Mouse (Mus musculus) thymus, postnatal 36 days (tissue): Measurements from ENCODE around the gene Klhdc7b.
A peak's percentile ranks its signal among the peaks of the same experiment; 100 is the strongest.

ENCODE experiments used
- DNase-seq, 2 experiments: peaks; one replicate each; pipeline ENCODE4 v3.0.0; 2022; ENCODE audit warnings: mixed read lengths in 2 of 2

The Klhdc7b gene

GRCm38 (mm10) chr15:89384617-89385016, at the start of gene Klhdc7b:
Klhdc7b (plus strand) TSS chr15:89384917.
- no peak for DNase-seq

DNA sequence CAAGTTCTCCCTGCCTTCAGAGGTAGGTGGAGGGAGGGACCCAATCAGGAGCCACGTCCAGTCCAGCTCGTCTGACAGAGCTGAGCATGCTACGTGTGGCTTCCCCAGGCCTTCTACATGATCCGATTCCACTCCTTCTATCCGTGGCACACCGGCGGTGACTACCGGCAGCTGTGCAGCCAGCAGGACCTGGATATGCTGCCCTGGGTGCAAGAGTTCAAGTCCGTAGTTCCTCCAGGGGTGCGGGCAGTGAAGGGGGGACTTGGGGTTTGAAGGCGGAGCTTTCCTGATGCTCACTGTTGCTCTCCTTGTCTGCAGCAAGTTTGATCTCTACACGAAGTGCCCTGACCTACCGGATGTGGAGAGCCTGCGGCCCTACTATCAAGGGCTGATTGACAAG, 48.3 kb upstream of the Klhdc7b start:
- no peak for DNase-seq

- no peak for DNase-seq
Observed at GRCm38 (mm10) chr15:89339696-89340095, 45.0 kb upstream of the Klhdc7b start.

DNA sequence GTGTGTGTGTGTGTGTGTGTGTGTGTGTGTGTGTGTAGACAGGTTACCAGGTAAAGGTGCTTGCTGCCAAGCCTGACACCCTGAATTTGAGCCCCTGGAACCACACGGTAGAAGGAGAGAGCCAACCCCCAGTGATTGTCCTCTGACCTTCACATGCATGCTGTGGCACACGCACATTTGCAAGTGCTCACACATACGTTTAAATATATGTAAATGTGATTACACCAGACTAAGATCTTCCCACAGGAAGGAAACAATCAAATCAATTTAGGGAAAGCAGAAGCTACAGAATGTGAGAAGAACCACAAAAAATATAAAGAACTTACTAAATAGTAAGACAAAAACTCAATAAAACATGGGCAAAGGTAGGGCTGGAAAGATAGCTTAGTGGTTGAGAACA, 44.6 kb upstream of the Klhdc7b start:
- no peak for DNase-seq

DNA sequence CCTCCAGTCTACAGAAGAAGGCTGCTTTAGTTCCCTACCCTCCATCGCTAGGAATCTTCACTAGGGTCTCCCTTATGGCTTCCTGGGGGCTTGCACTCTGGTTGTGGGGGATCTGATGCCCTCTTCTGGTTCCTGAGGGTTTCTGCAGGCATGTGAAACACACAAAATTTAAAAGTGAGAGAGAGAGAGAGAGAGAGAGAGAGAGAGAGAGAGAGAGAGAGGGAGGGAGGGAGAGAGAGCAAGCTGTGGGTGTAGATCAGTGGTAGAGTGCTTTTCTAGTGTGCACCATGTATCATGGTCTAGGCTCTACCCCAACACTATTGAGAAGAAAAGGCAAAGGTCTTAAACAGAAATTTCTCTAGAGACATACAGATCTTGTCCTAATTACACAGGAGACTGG, 43.0 kb upstream of the Klhdc7b start:
- no peak for DNase-seq

DNA sequence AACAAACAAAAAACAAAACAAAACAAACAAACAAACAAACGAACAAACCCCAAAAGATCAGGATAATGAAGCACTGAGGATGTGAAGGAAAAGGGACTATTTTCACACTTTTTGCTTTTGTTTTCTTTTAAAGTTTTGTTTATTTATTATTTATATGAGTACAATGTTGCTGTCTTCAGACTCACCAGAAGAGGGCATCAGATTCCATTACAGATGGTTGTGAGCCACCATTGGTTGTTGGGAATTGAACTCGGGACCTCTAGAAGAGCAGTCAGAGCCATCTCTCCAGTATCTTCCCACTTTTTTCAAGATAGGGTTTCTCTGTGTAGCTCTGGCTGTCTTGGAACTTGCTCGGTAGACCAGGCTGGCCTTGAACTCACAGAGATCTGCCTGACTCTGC, 41.4 kb upstream of the Klhdc7b start:
- DNase-seq = no peak

GRCm38 (mm10) chr15:89350447-89350846, 34.3 kb upstream of the Klhdc7b start:
- DNase-seq = no peak

DNA sequence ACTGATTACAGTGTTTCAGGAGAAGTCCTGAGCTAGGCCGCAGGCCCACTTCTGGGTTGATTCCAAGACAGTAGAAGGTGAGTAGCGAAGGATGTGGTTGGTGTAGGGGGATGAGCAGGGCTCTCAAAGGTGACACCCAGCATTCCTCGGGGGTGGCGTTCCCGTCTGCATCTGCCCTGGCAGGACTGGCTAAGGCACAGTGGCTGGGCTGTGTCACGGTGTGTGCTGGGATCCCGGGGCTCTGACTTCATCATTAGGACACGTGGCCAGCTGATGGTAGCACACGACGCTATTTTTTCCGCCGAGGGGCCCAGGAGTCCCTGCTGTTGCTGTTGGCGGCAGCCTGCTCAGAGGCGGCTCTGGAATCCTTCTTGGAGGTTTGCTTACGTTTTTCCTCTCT, 33.4 kb upstream of the Klhdc7b start:
- no peak for DNase-seq

GRCm38 (mm10) chr15:89352054-89352453, 32.7 kb upstream of the Klhdc7b start:
- no peak for DNase-seq

GRCm38 (mm10) chr15:89352795-89353194, 31.9 kb upstream of the Klhdc7b start:
- no peak for DNase-seq

- no peak for DNase-seq
Observed at GRCm38 (mm10) chr15:89353837-89354236, 30.9 kb upstream of the Klhdc7b start.

DNA sequence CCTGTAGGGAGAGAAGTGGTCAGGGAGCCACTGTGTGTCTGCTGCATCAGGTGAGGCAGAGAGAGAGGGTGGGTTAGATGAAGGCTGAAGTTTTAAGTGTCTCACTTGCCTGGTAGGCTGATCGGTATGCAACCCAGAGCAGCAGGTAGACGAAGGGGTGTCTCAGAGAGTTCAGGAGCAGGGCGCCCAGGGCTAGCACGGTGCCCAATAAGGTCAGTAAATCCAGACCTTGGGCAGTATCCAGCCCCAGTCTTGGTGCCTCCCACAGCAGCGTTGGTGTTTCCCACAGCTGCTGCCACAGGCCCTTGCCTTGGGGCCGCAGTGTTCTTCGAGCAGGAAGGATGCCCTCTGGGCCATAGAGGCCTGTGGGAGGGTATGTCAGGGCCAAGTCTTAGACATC, 30.3 kb upstream of the Klhdc7b start:
- peak in 1 of 2 experiments; percentile 31 for DNase-seq

DNA sequence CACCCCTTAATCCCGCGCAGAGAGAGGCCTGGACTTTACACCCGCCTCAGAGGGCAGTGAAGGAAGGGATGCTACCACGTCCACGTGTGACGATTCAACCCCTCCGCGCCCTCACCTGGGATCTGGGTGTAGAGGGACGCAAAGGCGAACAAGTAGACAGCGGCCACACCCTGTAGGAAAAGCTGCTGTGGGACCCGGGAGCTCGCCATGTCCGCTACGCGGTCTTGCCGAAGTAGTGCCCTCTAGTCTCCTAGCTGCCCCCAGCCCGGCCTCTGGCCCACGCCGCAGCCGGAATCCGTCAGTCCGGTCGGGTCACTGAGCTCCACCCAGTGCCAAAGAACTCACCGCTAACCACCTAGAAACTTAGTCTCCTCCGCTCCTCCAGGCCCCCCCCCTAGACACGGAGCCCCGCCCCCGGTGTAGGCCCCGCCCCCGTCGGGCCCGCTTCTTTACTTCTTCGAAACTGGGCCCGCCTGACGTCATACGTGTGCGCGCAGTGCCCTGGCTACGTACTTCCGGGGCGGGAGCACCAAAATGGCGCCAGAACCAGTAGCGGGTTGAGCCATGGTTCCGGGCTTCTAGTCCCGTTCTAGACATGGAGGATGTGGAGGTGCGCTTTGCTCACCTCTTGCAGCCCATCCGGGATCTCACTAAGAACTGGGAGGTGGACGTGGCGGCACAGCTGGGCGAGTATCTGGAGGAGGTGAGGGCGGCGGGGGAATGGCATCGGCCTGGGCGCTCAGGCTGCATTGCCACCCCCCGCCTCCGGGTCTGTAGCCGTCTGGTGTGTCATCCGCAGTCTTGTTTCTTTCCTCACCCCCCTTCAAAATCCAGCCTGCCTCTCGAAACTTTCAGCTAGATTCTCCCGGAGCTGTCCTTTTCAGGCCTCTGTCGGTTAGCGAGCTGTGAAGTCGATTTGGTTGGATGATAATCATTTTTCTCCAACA, 29.2 kb upstream of the Klhdc7b start, which contains the start of the genes Lmf2 and Ncaph2:
Gene Lmf2, minus strand, starts transcription at position 419 of the 947 bp plus-strand sequence.
Gene Ncaph2, plus strand, starts transcription at position 479 of the 947 bp plus-strand sequence.
- peak; percentile 92 to 93 for DNase-seq

- peak; percentile 68 to 83 for DNase-seq
Observed at GRCm38 (mm10) chr15:89356372-89356771, 28.3 kb upstream of the Klhdc7b start.

GRCm38 (mm10) chr15:89358784-89359183, 25.9 kb upstream of the Klhdc7b start:
- DNase-seq = no peak

DNA sequence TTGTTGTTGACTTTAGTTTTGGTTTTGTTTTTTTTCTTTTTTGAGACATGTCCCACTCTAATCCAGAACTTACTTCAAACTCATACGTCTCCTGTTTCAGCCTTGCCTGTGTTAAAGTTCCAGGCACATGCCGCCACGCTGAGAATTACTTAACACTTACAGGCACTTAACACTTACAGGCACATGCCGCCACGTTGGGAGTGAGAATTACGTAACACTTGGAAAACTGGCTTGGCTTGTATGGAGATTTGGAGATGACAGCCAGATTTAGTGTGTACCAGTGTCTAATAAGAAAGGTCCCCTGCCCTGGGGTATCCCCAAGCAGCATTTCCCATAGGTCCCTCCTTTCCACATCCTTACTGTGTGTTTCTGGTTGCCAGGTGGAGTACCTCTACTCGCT, 21.7 kb upstream of the Klhdc7b start:
- no peak for DNase-seq

DNA sequence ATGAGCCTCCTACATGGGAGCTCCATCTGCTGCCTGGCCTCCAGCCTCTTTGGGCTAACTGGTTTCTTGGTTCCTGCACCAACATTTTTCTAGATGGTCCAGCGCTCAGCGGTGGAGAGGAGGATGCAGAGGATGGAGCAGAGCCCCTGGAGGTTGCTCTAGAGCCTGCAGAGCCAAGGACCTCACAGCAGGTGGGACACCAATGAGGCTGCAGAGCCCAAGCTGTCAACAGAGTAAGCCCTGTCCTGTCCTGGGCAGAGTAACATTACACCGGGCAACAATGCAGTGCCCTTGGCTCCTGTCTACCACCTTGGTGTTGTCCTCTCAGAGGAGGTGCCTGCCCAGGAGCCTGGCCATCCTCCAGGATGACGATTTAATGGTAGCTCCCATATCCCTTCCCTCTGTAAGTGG, 19.6 kb upstream of the Klhdc7b start:
- DNase-seq = no peak

DNA sequence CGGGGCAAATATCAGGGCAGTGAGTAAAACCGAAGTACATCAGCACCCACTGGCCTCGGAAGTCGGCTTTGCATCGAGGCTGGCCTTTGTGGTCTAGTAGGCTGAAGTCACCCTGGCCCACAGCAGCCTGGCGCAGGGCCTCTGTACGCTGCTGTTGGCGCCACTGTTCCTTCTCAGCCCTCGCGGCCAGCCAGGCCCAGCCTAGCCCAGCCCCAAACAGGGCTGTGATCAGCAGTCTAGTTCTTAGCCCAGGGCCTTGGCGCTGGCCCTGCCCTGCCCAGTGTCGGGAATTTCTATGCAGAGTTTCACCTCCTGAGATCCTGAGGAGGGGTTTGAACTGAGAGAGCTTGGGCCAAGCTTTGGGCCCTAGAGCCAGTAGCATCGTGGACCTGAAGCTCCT, 12.6 kb upstream of the Klhdc7b start:
- peak in 1 of 2 experiments; percentile 18 for DNase-seq

GRCm38 (mm10) chr15:89372536-89372935, 12.2 kb upstream of the Klhdc7b start:
- peak in 1 of 2 experiments; percentile 8 for DNase-seq

- peak; percentile 87 to 88 for DNase-seq
Observed at GRCm38 (mm10) chr15:89373027-89373761, 11.5 kb upstream of the Klhdc7b start.

DNA sequence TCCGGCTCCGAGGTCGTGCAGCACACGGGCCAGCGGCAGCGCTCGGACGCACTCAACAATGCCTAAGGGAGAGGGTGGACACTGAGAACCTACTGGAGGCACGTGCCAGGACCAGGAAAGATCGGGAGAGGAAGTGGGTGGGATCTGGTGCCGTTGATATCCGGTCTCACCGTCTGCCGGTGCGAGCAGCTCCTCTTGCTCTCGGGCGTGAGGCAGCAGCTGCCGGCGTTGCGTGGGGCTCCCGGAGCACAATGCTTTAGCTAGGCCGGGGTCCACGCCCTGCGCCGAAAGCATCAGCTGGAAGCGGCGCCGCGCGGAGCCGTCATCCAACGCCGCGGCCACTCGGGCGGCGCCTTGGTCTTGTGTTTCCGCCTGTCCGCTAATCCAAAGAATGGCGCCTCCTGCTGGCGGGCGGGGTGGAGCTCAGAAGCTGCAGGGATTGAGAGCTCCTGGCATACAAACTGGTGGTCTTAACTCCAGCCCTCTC, 10.9 kb upstream of the Klhdc7b start, which contains the start of gene Sco2:
Gene Sco2, minus strand, starts transcription at position 85 of the 487 bp plus-strand sequence.
- peak; percentile 87 to 94 for DNase-seq

GRCm38 (mm10) chr15:89374340-89374739, 10.4 kb upstream of the Klhdc7b start:
- DNase-seq = no peak

GRCm38 (mm10) chr15:89374801-89375534, 9.7 kb upstream of the Klhdc7b start:
- no peak for DNase-seq
